Comparison of ENCODE assay signal across 8 mouse cellular contexts in genomic region chr12:111538292-111539040, GRCm38 (mm10). TPM values are rescaled to one million over a fixed set of nuclear protein-coding genes. Genes with fewer than 3 reads are reported as not detected.
DNase-seq lines count a peak whose midpoint lies in the region; ATAC-seq lines count a peak whose summit lies in the region.

No protein-coding gene starts in this region.

- H3K4me3 ChIP-seq in intestine, embryonic 14.5 days (ENCODE audit: low read depth, low read length): peak overlapping the region; percentile 94

- no peaks in the 10 kb centered on the region for H3K9me3 ChIP-seq in intestine, embryonic 14.5 days (ENCODE audit: control insufficient read depth, low read length)

- H3K9ac ChIP-seq in intestine, embryonic 14.5 days (ENCODE audit: low read length): peak overlapping the region; percentile 99

- ATAC-seq in intestine, embryonic 14.5 days (replicated peaks; ENCODE audit: low FRiP score, low TSS enrichment, low read depth): peak; percentile 63
- peak; percentile 16 for ATAC-seq in megakaryocyte progenitor cell, adult 5-6 weeks (replicated peaks; ENCODE audit: poor library complexity)

- DNase-seq in R1 (ENCODE audit: low read depth, low spot score): peak; percentile 59
- peak; percentile 67 to 84 for DNase-seq in cerebellum, postnatal 4 days (ENCODE audit: low spot score in 2 of 2)
- DNase-seq in gastrocnemius, postnatal 10 days: peak; percentile 89
- peak; percentile 90 for DNase-seq in intestine, embryonic 14.5 days (ENCODE audit: low spot score)
- DNase-seq in left cerebral cortex, postnatal 14 days (ENCODE audit: low spot score in 2 of 2): peak; percentile 71 to 77
- DNase-seq in right cerebral cortex, postnatal 10 days (ENCODE audit: low spot score in 2 of 2): peak; percentile 81 to 82
- DNase-seq in urinary bladder, postnatal 25 days (ENCODE audit: low spot score): peak; percentile 85

- H3K4me1 ChIP-seq in intestine, embryonic 14.5 days (replicated peaks; ENCODE audit: control insufficient read depth, insufficient read depth, low read length): peaks cover 20% of the 10 kb centered on the region

- peaks cover 43% of the 10 kb centered on the region for H3K36me3 ChIP-seq in intestine, embryonic 14.5 days (ENCODE audit: control insufficient read depth, insufficient read depth, low read length)

- whole genome bisulfite sequencing in intestine, embryonic 14.5 days: under 1% methylated on average over 86 of the region's 111 CpGs

- intact Hi-C loops in left cerebral cortex, postnatal 14 days (cut with DNase I): loop anchor here (2.0 to 5.0 kb wide), 2 partner anchors 36 to 109 kb away; partner anchors contain the start of gene Mark3

- H3K27me3 ChIP-seq in intestine, embryonic 14.5 days (replicated peaks; ENCODE audit: control insufficient read depth, insufficient read depth, low read length): no peaks in the 10 kb centered on the region

- H3K27ac ChIP-seq in intestine, embryonic 14.5 days (ENCODE audit: low read depth): peak overlapping the region; percentile 97

- peak overlapping the region; percentile 80 for H3K4me2 ChIP-seq in intestine, embryonic 14.5 days (ENCODE audit: low read length)

RNA-seq across cellular contexts. Expression of gene Eif5, which starts 0.7 kb away (rescaled TPM):
- 100 to 1,000 TPM; 140 to 154 TPM for total RNA-seq in gastrocnemius, postnatal 10 days (2021)
- 505 and 521 TPM in 2 replicates for polyA plus RNA-seq in intestine, embryonic 14.5 days (2014; fragmentation: Nextera tagmentation; extraction: Ambion mirVana)
- total RNA-seq in left cerebral cortex, postnatal 14 days (2021): 100 to 1,000 TPM; 237 to 261 TPM
- 349 and 403 TPM in 2 replicates for total RNA-seq in megakaryocyte progenitor cell, adult 5-6 weeks (2015)
- total RNA-seq in megakaryocyte progenitor cell, adult 5-6 weeks (2017): 221 and 322 TPM in 2 replicates

RNA-seq across cellular contexts. Expression of gene Mark3, which starts 35.9 kb away (rescaled TPM):
- 10 to 100 TPM; 50.2 to 62.4 TPM for total RNA-seq in gastrocnemius, postnatal 10 days (2021)
- 49.4 and 49.6 TPM in 2 replicates for polyA plus RNA-seq in intestine, embryonic 14.5 days (2014; fragmentation: Nextera tagmentation; extraction: Ambion mirVana)
- 100 to 1,000 TPM; 122 to 125 TPM for total RNA-seq in left cerebral cortex, postnatal 14 days (2021)
- 60.2 and 88.1 TPM in 2 replicates for total RNA-seq in megakaryocyte progenitor cell, adult 5-6 weeks (2015)
- 63.5 and 73.1 TPM in 2 replicates for total RNA-seq in megakaryocyte progenitor cell, adult 5-6 weeks (2017)

RNA-seq across cellular contexts. Expression of gene Gm266, which starts 52.8 kb away (rescaled TPM):
- total RNA-seq in gastrocnemius, postnatal 10 days (2021): 1 to 10 TPM; 4.7 to 6.5 TPM
- 27.5 and 33.8 TPM in 2 replicates for polyA plus RNA-seq in intestine, embryonic 14.5 days (2014; fragmentation: Nextera tagmentation; extraction: Ambion mirVana)
- 1 to 10 TPM; 4.0 to 6.6 TPM for total RNA-seq in left cerebral cortex, postnatal 14 days (2021)
- total RNA-seq in megakaryocyte progenitor cell, adult 5-6 weeks (2015): not detected in 2 replicates
- total RNA-seq in megakaryocyte progenitor cell, adult 5-6 weeks (2017): not detected in 2 replicates

Comparison
In these comparisons a context has a peak if more than half of its experiments do, and no peak if none do; other contexts are left out.
1. Peak in every context shown above with its lines: DNase-seq, ATAC-seq, H3K4me3 ChIP-seq and H3K27ac ChIP-seq.
2. RNA of gene Gm266, which starts 52.8 kb away (total RNA-seq): 4.0 to 6.6 TPM in left cerebral cortex, postnatal 14 days and 4.7 to 6.5 TPM in gastrocnemius, postnatal 10 days; not detected in megakaryocyte progenitor cell, adult 5-6 weeks; every median in the first group is over 4 times any median in the second.